In the genomic region with DNA sequence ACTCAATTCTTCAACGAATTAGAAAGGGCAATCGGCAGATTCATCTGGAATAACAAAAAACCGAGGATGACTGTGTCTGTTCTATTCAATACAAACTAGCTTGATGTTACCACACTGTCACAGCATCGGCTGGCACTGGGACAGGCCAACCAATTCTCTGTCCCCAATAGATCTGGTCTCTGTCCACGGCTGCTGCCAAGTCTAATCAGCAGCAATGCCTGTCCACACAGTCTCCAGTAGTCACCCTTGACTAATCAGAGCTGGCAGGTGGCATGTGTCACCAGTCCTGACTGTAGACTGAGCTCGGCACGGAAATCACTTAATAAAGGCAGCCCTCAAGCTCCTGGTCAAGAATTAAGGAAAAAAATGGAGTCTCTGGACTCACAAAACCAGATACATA, we compare ENCODE assay signal across 17 mouse cellular contexts.
A peak's percentile ranks its signal among the peaks of the same experiment; 100 is the strongest.
DNase-seq lines count a peak whose midpoint lies in the region; ATAC-seq lines count a peak whose summit lies in the region.
"Had no signal": no experiment of that assay in that cellular context is flagged by ENCODE, and none has a peak within 500 bp of the region (broad histone marks: within the 10 kb centered on the region; RNA-seq: fewer than 3 reads in every experiment).

No protein-coding gene starts in this region.

- no peak overlapping the region for H3K27ac ChIP-seq in heart, embryonic 11.5 days (ENCODE audit: low read depth, low read length)
- no peak overlapping the region for H3K27ac ChIP-seq in midbrain, embryonic 13.5 days
- no peak overlapping the region for H3K27ac ChIP-seq in midbrain, embryonic 11.5 days (ENCODE audit: low read depth, low read length)
- H3K27ac ChIP-seq in midbrain, embryonic 16.5 days (ENCODE audit: low read length) = no peak overlapping the region
- H3K27ac ChIP-seq: forebrain, embryonic 15.5 days; heart, embryonic 15.5 days; lung, embryonic 15.5 days had no signal

- no peaks in the 10 kb centered on the region for H3K36me3 ChIP-seq in heart, embryonic 11.5 days (ENCODE audit: control insufficient read depth, insufficient read depth, low read length)
- H3K36me3 ChIP-seq in midbrain, embryonic 13.5 days = no peaks in the 10 kb centered on the region
- no peaks in the 10 kb centered on the region for H3K36me3 ChIP-seq in midbrain, embryonic 11.5 days (ENCODE audit: control insufficient read depth, insufficient read depth, low read length)
- H3K36me3 ChIP-seq in midbrain, embryonic 16.5 days (ENCODE audit: control insufficient read depth, insufficient read depth, low read length) = no peaks in the 10 kb centered on the region
- H3K36me3 ChIP-seq: forebrain, embryonic 15.5 days; heart, embryonic 15.5 days; lung, embryonic 15.5 days had no signal

- no peak overlapping the region for H3K4me2 ChIP-seq in heart, embryonic 11.5 days
- no peak overlapping the region for H3K4me2 ChIP-seq in midbrain, embryonic 13.5 days (replicated peaks)
- H3K4me2 ChIP-seq in midbrain, embryonic 11.5 days = no peak overlapping the region
- no peak overlapping the region for H3K4me2 ChIP-seq in midbrain, embryonic 16.5 days (ENCODE audit: low read length)
- H3K4me2 ChIP-seq: forebrain, embryonic 15.5 days; heart, embryonic 15.5 days; lung, embryonic 15.5 days had no signal

- peak; percentile 7 to 30 for DNase-seq in adrenal gland, adult (ENCODE audit: inconsistent age in 2 of 2, low spot score in 1 of 2)
- no peak for DNase-seq in adrenal gland, adult 18-20 months (ENCODE audit: low spot score in 2 of 2)
- DNase-seq in heart, adult 9 months (ENCODE audit: low spot score in 2 of 2) = peak; percentile 8 to 9
- DNase-seq in midbrain, embryonic 11.5 days (ENCODE audit: low spot score, missing footprints) = no peak
- no peak for DNase-seq in urinary bladder, postnatal 14 days (ENCODE audit: low spot score)
- DNase-seq: gastrocnemius, postnatal 10 days; kidney, adult 18-20 months; layer of hippocampus, adult 9-11 months; thymus, postnatal 25 days had no signal

- H3K9ac ChIP-seq in heart, embryonic 11.5 days (ENCODE audit: low read depth, low read length) = no peak overlapping the region
- no peak overlapping the region for H3K9ac ChIP-seq in midbrain, embryonic 13.5 days (replicated peaks)
- no peak overlapping the region for H3K9ac ChIP-seq in midbrain, embryonic 11.5 days (ENCODE audit: low read length)
- no peak overlapping the region for H3K9ac ChIP-seq in midbrain, embryonic 16.5 days (ENCODE audit: low read depth, low read length)
- H3K9ac ChIP-seq: forebrain, embryonic 15.5 days; heart, embryonic 15.5 days; lung, embryonic 15.5 days had no signal

- WGBS in heart, embryonic 11.5 days (ENCODE audit: insufficient replicate concordance) = 63% methylated on average over 7 of the region's 7 CpGs
- WGBS in midbrain, embryonic 13.5 days = 74% methylated on average over 7 of the region's 7 CpGs
- WGBS in midbrain, embryonic 11.5 days = 86% methylated on average over 7 of the region's 7 CpGs
- 68% methylated on average over 7 of the region's 7 CpGs for WGBS in midbrain, embryonic 16.5 days

- H3K9me3 ChIP-seq in heart, embryonic 11.5 days (replicated peaks; ENCODE audit: control insufficient read depth, low read length) = no peaks in the 10 kb centered on the region
- no peaks in the 10 kb centered on the region for H3K9me3 ChIP-seq in midbrain, embryonic 13.5 days
- H3K9me3 ChIP-seq in midbrain, embryonic 11.5 days (ENCODE audit: control insufficient read depth, low read length) = no peaks in the 10 kb centered on the region
- no peaks in the 10 kb centered on the region for H3K9me3 ChIP-seq in midbrain, embryonic 16.5 days (replicated peaks; ENCODE audit: control insufficient read depth, low read length, poor library complexity, severe bottlenecking)
- H3K9me3 ChIP-seq: forebrain, embryonic 15.5 days; heart, embryonic 15.5 days; lung, embryonic 15.5 days had no signal

- H3K4me3 ChIP-seq in heart, embryonic 11.5 days (ENCODE audit: low read depth, low read length) = no peak overlapping the region
- H3K4me3 ChIP-seq in midbrain, embryonic 13.5 days (replicated peaks) = no peak overlapping the region
- no peak overlapping the region for H3K4me3 ChIP-seq in midbrain, embryonic 11.5 days (ENCODE audit: low read depth, low read length)
- H3K4me3 ChIP-seq in midbrain, embryonic 16.5 days (ENCODE audit: low read depth, low read length) = no peak overlapping the region
- H3K4me3 ChIP-seq: forebrain, embryonic 15.5 days; heart, embryonic 15.5 days; lung, embryonic 15.5 days; myocyte had no signal

- no peak for ATAC-seq in heart, embryonic 11.5 days (replicated peaks; ENCODE audit: insufficient number of reproducible peaks, low FRiP score, low TSS enrichment)
- 0 out of 2 replicates have a peak, but pooled peaks have one; percentile 37 for ATAC-seq in midbrain, embryonic 13.5 days
- no peak for ATAC-seq in midbrain, embryonic 11.5 days (ENCODE audit: low FRiP score)
- peak; percentile 70 for ATAC-seq in midbrain, embryonic 16.5 days
- ATAC-seq: forebrain, embryonic 15.5 days; Patski had no signal

- H3K27me3 ChIP-seq in heart, embryonic 11.5 days (ENCODE audit: control insufficient read depth, insufficient read depth, low read length) = no peaks in the 10 kb centered on the region
- H3K27me3 ChIP-seq in midbrain, embryonic 13.5 days = no peaks in the 10 kb centered on the region
- H3K27me3 ChIP-seq in midbrain, embryonic 11.5 days (ENCODE audit: control insufficient read depth, insufficient read depth, low read length) = no peaks in the 10 kb centered on the region
- H3K27me3 ChIP-seq in midbrain, embryonic 16.5 days (ENCODE audit: control insufficient read depth, insufficient read depth, low read depth, low read length) = no peaks in the 10 kb centered on the region
- H3K27me3 ChIP-seq: forebrain, embryonic 15.5 days; lung, embryonic 15.5 days; Patski had no signal

- H3K4me1 ChIP-seq in heart, embryonic 11.5 days (ENCODE audit: control insufficient read depth, insufficient read depth, low read length) = no peaks in the 10 kb centered on the region
- no peaks in the 10 kb centered on the region for H3K4me1 ChIP-seq in midbrain, embryonic 13.5 days (replicated peaks)
- H3K4me1 ChIP-seq in midbrain, embryonic 11.5 days (ENCODE audit: control insufficient read depth, insufficient read depth, low read length) = no peaks in the 10 kb centered on the region
- H3K4me1 ChIP-seq in midbrain, embryonic 16.5 days (ENCODE audit: control insufficient read depth, insufficient read depth, low read length) = no peaks in the 10 kb centered on the region
- H3K4me1 ChIP-seq: forebrain, embryonic 15.5 days; heart, embryonic 15.5 days; lung, embryonic 15.5 days had no signal

Comparison
In these comparisons a context has a peak if more than half of its experiments do, and no peak if none do; other contexts are left out.
1. DNase-seq: peak in adrenal gland, adult (2 of 2) and heart, adult 9 months (2 of 2); none in adrenal gland, adult 18-20 months (0 of 2), midbrain, embryonic 11.5 days (single experiment) and urinary bladder, postnatal 14 days (single experiment).
2. ATAC-seq: peak in midbrain, embryonic 13.5 days (single experiment) and midbrain, embryonic 16.5 days (single experiment); none in heart, embryonic 11.5 days (single experiment) and midbrain, embryonic 11.5 days (single experiment).